Mouse (Mus musculus) myocyte (in vitro differentiated cells): ENCODE data around the gene Tmprss7. TPM values are rescaled to one million over a fixed set of nuclear protein-coding genes. Genes with fewer than 3 reads are reported as not detected.

Experiments used
- H3K27me3 ChIP-seq: one replicate; pipeline ENCODE4 v1.6.1; 2011; ENCODE audit not compliant: control insufficient read depth, insufficient read depth, insufficient read length
- H3K36me3 ChIP-seq: one replicate; pipeline ENCODE4 v1.6.1; 2011; ENCODE audit not compliant: control insufficient read depth, insufficient read depth
- H3K4me2 ChIP-seq: one replicate; pipeline ENCODE4 v1.6.1; 2011; ENCODE audit warnings: low read depth, control low read depth
- H3K4me3 ChIP-seq: one replicate; pipeline ENCODE4 v1.5.1; 2011; ENCODE audit warnings: mild to moderate bottlenecking, control low read depth, moderate library complexity
- H3K79me2 ChIP-seq: one replicate; pipeline ENCODE4 v1.6.1; 2011; ENCODE audit not compliant: control insufficient read depth, insufficient read depth
- H3ac ChIP-seq: one replicate; pipeline ENCODE4 v1.6.1; 2011; ENCODE audit not compliant: control insufficient read depth, insufficient read length
- CEBPB ChIP-seq: IDR thresholded peaks from 2 replicates; pipeline ENCODE4 v1.6.1; 2011; ENCODE audit warnings: mild to moderate bottlenecking, moderate library complexity; ENCODE audit not compliant: poor library complexity, insufficient read depth, severe bottlenecking
- E2F4 ChIP-seq: IDR thresholded peaks from one replicate; pipeline ENCODE4 v1.6.1; 2011; ENCODE audit warnings: mild to moderate bottlenecking, control low read depth, moderate library complexity; ENCODE audit not compliant: insufficient read depth
- MAX ChIP-seq: IDR thresholded peaks from one replicate; pipeline ENCODE4 v1.6.1; 2011; ENCODE audit warnings: low read depth, mild to moderate bottlenecking, control low read depth
- MYOD1 ChIP-seq, 3 experiments: IDR thresholded peaks; one replicate each; pipeline ENCODE4 v1.6.1; 2011; ENCODE audit warnings: control low read depth in 2 of 3, low read depth in 2 of 3, mild to moderate bottlenecking in 2 of 3, moderate library complexity in 1 of 3; ENCODE audit not compliant: insufficient read length in 2 of 3, control insufficient read depth in 1 of 3
- MYOG ChIP-seq, 3 experiments: IDR thresholded peaks; one replicate each; pipeline ENCODE4 v1.6.1; 2011; ENCODE audit warnings: control low read depth in 2 of 3, low read depth in 2 of 3, mild to moderate bottlenecking in 2 of 3; ENCODE audit not compliant: insufficient read length in 2 of 3, control insufficient read depth in 1 of 3, insufficient read depth in 1 of 3
- POLR2A ChIP-seq: IDR thresholded peaks from one replicate; pipeline ENCODE4 v1.6.1; 2011; ENCODE audit warnings: low read depth, mild to moderate bottlenecking, control low read depth, moderate library complexity; ENCODE audit not compliant: insufficient read length
- POLR2AphosphoS2 ChIP-seq: IDR thresholded peaks from one replicate; pipeline ENCODE4 v1.6.1; 2011; ENCODE audit warnings: low read depth, control low read depth; ENCODE audit not compliant: insufficient read length
- REST ChIP-seq: IDR thresholded peaks from one replicate; pipeline ENCODE4 v1.6.1; 2011; ENCODE audit warnings: mild to moderate bottlenecking, control low read depth, moderate library complexity; ENCODE audit not compliant: insufficient read depth, insufficient read length
- SRF ChIP-seq: IDR thresholded peaks from one replicate; pipeline ENCODE4 v1.6.1; 2011; ENCODE audit warnings: low read depth; ENCODE audit not compliant: control insufficient read depth, insufficient read length
- TCF12 ChIP-seq: IDR thresholded peaks from one replicate; pipeline ENCODE4 v1.6.1; 2011; ENCODE audit warnings: mild to moderate bottlenecking, control low read depth; ENCODE audit not compliant: poor library complexity, insufficient read depth, severe bottlenecking
- TCF3 ChIP-seq: IDR thresholded peaks from one replicate; pipeline ENCODE4 v1.6.1; 2011; ENCODE audit warnings: low read depth, control low read depth; ENCODE audit not compliant: insufficient read length
- USF1 ChIP-seq: IDR thresholded peaks from one replicate; pipeline ENCODE4 v1.6.1; 2011; ENCODE audit warnings: low read depth, mild to moderate bottlenecking, control low read depth, moderate library complexity
- polyA plus RNA-seq: library from polyadenylated mRNA; unstranded; fragments of >200 nt; fragmentation: generic; extraction: Trizol; gene quantifications from one replicate; pipeline ENCODE4 v1.2.1, GENCODE M21; 2012; ENCODE audit warnings: missing spikeins

The Tmprss7 gene
- not detected for polyA plus RNA-seq

GRCm38 (mm10) chr16:45693558-45693957 is at the start of gene Tmprss7:
Gene Tmprss7 (minus strand): TSS chr16:45693658.
- no peak within 1 kb of the TSS for H3K4me2 ChIP-seq
- H3K27me3 ChIP-seq, result no peaks in the 10 kb centered on the region
- no peaks in the 10 kb centered on the region for H3K36me3 ChIP-seq
- H3K79me2 ChIP-seq, result no peaks in the 10 kb centered on the region
- H3ac ChIP-seq, result no peak within 1 kb of the TSS
- no peak for TF ChIP-seq REST
- TF ChIP-seq CEBPB, result no peak
- no peak for TF ChIP-seq TCF12
- H3K4me3 ChIP-seq, result no peak within 1 kb of the TSS

DNA sequence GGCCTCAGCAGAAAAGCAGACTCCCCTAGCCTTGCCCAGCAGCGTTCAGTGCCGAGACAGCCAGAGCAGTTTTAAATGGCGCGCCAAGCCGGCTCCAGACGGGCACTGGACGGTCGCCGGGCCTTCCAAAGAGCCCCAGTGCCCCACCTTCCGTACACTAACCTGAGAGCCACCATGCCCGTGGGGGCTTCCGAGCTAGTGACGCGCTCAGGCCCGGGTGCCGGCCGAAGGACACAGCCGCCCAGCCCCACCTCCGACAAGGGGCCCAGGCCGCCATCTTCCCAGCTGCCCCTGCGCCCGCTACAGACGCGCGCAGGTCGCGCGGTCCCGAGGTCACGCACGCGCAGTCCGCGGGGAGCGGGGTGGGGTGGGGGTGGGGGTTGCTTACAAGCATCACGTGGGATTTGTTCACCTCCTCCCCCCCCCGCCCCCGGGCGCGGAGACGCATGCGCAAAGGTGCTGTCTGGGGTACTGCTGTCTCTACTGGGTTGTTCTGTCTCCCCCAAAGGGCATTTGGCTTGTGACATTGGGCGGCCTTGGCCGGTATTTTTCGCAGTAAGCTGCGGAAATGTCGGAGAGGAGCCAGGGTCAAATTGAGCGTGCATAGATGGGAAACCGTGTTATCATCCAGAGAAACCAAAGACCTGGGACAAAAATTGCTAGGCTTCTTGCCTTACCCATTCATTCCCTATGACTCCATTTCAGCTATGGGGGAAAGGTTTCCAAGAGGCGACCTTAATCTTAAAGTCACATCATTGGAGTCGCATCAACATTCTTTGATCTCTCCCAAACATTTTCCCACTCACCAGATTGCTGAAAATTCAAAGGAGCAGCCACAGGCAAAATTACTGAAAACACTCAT is 49.4 kb upstream of the Tmprss7 start, which contains the start of gene Abhd10:
Abhd10 (minus strand) TSS at position 341 of the 862 bp plus-strand sequence.
- Histone ChIP-seq H3K4me2 (peak within 1 kb of the TSS; percentile 70), H3K36me3 (peaks cover 20% of the 10 kb centered on the region), H3K79me2 (peaks cover 26% of the 10 kb centered on the region), H3K27me3 (no peaks in the 10 kb centered on the region), H3ac (peak within 1 kb of the TSS; percentile 35), H3K4me3 (peak within 1 kb of the TSS; percentile 52)
- TF ChIP-seq CEBPB, result no peak
- peak in 1 of 3 experiments; percentile 59 for TF ChIP-seq MYOG (IDR thresholded peaks at IDR 0.05; ENCODE audit: control insufficient read depth in 1 of 3, insufficient read depth in 1 of 3, insufficient read length in 2 of 3, low read depth in 2 of 3)
- TF ChIP-seq E2F4, result peak; percentile 90
- peak; percentile 91 for TF ChIP-seq POLR2AphosphoS2
- TF ChIP-seq TCF3, result no peak
- TF ChIP-seq SRF, result no peak
- TF ChIP-seq TCF12, result no peak
- peak; percentile 76 for TF ChIP-seq USF1
- TF ChIP-seq REST, result no peak
- TF ChIP-seq MAX, result no peak
- TF ChIP-seq POLR2A, result peak; percentile 86
- TF ChIP-seq MYOD1 (IDR thresholded peaks at IDR 0.05; ENCODE audit: control insufficient read depth in 1 of 3, insufficient read length in 2 of 3, low read depth in 2 of 3), result peak in 1 of 3 experiments; percentile 39

- no peaks in the 10 kb centered on the region for H3K27me3 ChIP-seq
- TF ChIP-seq TCF3 (no peak), MYOG (IDR thresholded peaks at IDR 0.05; ENCODE audit: control insufficient read depth in 1 of 3, insufficient read depth in 1 of 3, insufficient read length in 2 of 3, low read depth in 2 of 3) (no peak), USF1 (no peak), SRF (no peak), MAX (no peak), POLR2AphosphoS2 (no peak), MYOD1 (IDR thresholded peaks at IDR 0.05; ENCODE audit: control insufficient read depth in 1 of 3, insufficient read length in 2 of 3, low read depth in 2 of 3) (no peak), TCF12 (no peak), CEBPB (no peak), E2F4 (no peak), REST (no peak), POLR2A (no peak)
- peaks cover 17% of the 10 kb centered on the region for H3K36me3 ChIP-seq
- H3K4me2 ChIP-seq, result no peak overlapping the region
- H3K4me3 ChIP-seq, result no peak overlapping the region
- peaks cover 26% of the 10 kb centered on the region for H3K79me2 ChIP-seq
- H3ac ChIP-seq, result no peak overlapping the region
These were observed 44.4 kb upstream of the Tmprss7 start for GRCm38 (mm10) chr16:45737880-45738279.

DNA sequence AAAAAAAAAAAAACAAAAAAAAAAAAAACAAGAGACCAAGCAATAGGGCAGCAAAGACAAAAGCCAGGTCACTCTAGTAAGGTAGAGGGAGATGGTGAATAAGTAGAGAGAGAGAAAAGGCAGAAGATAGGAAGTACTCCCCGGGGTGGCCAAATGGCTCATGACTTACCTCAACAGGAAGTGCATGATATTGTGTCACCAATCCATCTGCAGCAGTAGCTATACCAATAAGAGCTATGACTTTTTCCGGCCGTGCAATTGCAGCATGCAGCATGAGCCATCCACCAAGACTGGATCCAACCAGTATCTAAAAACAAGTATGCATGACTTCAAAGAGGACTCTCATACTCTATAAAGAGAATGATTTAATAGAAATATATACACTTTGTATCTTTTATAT is 43.3 kb upstream of the Tmprss7 start:
- Histone ChIP-seq H3K79me2 (peaks cover 18% of the 10 kb centered on the region), H3ac (no peak overlapping the region), H3K4me2 (no peak overlapping the region), H3K4me3 (no peak overlapping the region), H3K36me3 (peaks cover 19% of the 10 kb centered on the region), H3K27me3 (no peaks in the 10 kb centered on the region)
- TF ChIP-seq SRF (no peak), POLR2AphosphoS2 (no peak), TCF12 (no peak), CEBPB (no peak), MYOD1 (IDR thresholded peaks at IDR 0.05; ENCODE audit: control insufficient read depth in 1 of 3, insufficient read length in 2 of 3, low read depth in 2 of 3) (no peak), POLR2A (no peak), E2F4 (no peak), TCF3 (no peak), REST (no peak), USF1 (no peak), MAX (no peak), MYOG (IDR thresholded peaks at IDR 0.05; ENCODE audit: control insufficient read depth in 1 of 3, insufficient read depth in 1 of 3, insufficient read length in 2 of 3, low read depth in 2 of 3) (no peak)
